Mouse (Mus musculus): ENCODE measurements around the gene Pla2g15. TPM values are rescaled to one million over a fixed set of nuclear protein-coding genes. Genes with fewer than 3 reads are reported as not detected.

Gene Pla2g15
- polyA plus RNA-seq, 2 experiments: 2.5 to 2.8 TPM

DNA sequence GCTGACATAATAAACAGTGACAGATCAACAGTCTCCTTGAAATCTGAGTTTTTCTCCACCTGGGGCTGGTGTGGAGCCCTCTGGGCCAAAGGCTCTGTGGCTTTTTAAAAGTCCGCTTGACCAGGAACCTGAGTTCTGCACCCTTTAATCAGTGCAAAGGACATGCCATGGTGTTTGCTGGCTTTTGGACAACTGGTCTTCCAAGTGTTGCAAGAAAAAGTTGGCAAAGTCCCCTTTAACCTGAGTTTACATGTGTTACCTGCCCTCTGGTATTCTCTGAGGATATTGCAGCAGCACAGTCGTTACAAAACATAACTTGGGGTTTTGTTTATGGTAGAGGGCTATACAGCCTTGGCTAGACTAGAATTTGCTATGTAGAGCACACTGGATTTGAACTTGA lies 19.7 kb upstream of the Pla2g15 start:
- ATAC-seq (ENCODE audit: insufficient read depth) (no peak), DNase-seq (ENCODE audit: low read depth in 3 of 3, low spot score in 3 of 3) (no peak)
- Histone ChIP-seq H3K9me3 (ENCODE audit: control insufficient read depth, low read length) (no peaks in the 10 kb centered on the region), H3K4me1 (replicated peaks; ENCODE audit: control insufficient read depth in 2 of 2, insufficient read depth in 2 of 2, low read length in 1 of 2) (no peaks in the 10 kb centered on the region; a peak in 1 of 4 replicates), H3K4me3 (ENCODE audit: insufficient read depth in 1 of 2, low read depth in 2 of 2, low read length in 2 of 2) (no peak overlapping the region), H3K27me3 (ENCODE audit: control insufficient read depth, insufficient read depth, low read length) (peaks cover 14% of the 10 kb centered on the region), H3K27ac (no peak overlapping the region), H3K36me3 (replicated peaks; ENCODE audit: control insufficient read depth, insufficient read depth, low read depth) (peaks cover 26% of the 10 kb centered on the region; the same call in 1 of the 2 replicates), H3K4me2 (ENCODE audit: low read depth) (no peak overlapping the region), H3K9ac (replicated peaks) (no peak overlapping the region)
- no peak for TF ChIP-seq CTCF (IDR thresholded peaks at IDR 0.05; ENCODE audit: low read depth)
- no peak for TF ChIP-seq EP300 (IDR thresholded peaks at IDR 0.05; ENCODE audit: low read depth)
- 57% methylated on average over 2 of the region's 2 CpGs for WGBS (ENCODE audit: insufficient replicate concordance)

DNA sequence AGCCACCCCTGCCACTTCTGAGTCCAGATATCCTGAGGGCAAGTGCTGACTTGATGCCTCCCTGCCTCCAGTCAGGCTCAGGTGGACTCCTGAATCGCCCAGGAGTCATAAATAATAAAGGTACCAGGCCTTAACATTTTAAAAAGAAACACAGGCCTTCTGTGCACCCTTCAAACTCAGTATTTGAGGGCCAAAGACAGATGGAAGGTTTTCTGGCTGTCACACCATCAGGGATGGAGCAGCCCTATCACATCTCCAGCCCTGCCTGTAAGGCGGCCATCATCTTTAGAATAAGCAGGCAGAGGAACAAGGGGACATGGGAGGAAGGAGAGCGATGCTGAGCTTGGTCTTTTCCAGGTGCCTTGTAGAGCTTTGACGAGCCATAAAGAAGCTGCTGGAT lies 19.2 kb upstream of the Pla2g15 start:
- Histone ChIP-seq H3K36me3 (replicated peaks; ENCODE audit: control insufficient read depth, insufficient read depth, low read depth) (peaks cover 26% of the 10 kb centered on the region; the same call in 1 of the 2 replicates), H3K9me3 (ENCODE audit: control insufficient read depth, low read length) (no peaks in the 10 kb centered on the region), H3K4me1 (replicated peaks; ENCODE audit: control insufficient read depth in 2 of 2, insufficient read depth in 2 of 2, low read length in 1 of 2) (no peaks in the 10 kb centered on the region; a peak in 1 of 4 replicates), H3K4me3 (ENCODE audit: insufficient read depth in 1 of 2, low read depth in 2 of 2, low read length in 2 of 2) (no peak overlapping the region), H3K27ac (no peak overlapping the region), H3K27me3 (ENCODE audit: control insufficient read depth, insufficient read depth, low read length) (peaks cover 20% of the 10 kb centered on the region), H3K9ac (replicated peaks) (no peak overlapping the region), H3K4me2 (ENCODE audit: low read depth) (no peak overlapping the region)
- DNase-seq (ENCODE audit: low read depth in 3 of 3, low spot score in 3 of 3): no peak
- ATAC-seq (ENCODE audit: insufficient read depth): no peak
- TF ChIP-seq CTCF (IDR thresholded peaks at IDR 0.05; ENCODE audit: low read depth): no peak
- TF ChIP-seq EP300 (IDR thresholded peaks at IDR 0.05; ENCODE audit: low read depth): no peak
- WGBS (ENCODE audit: insufficient replicate concordance): 66% methylated on average over 4 of the region's 4 CpGs

DNA sequence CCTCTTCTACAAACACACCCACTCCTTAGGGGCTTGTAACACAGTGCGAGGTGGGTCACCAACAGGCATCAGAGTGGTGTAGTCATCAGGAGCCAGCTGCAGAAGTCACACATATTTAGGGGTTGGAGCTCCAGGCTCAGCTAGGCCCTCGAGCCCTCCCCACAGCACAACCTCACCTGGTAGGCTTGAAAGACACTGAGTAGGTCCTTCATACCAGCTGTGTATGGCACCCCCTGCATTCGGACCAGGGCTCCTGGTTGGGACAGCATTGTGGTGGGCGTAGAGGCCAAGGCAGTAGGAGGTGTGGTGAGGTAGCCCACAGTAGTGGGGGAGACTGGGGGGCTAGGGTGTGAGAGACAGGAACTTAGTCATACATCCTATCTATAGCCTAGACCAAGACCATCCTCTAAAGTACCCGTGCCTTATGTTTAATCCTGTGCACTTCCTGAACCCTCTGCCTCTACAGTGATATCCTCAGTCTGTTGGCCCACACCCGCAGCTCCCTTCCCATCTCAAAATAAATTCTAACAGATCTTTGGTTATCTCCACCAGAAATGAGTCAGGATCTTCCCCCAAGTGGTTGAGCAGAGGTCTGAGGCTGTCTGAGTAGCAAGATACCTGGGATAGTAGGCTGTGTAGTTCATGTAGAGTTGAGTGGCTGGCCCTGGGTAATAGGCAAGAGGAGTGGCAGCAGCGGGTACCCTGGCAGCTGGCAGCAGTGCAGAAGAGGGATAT lies 18.5 kb upstream of the Pla2g15 start:
- Histone ChIP-seq H3K27me3 (ENCODE audit: control insufficient read depth, insufficient read depth, low read length) (peaks cover 26% of the 10 kb centered on the region), H3K27ac (no peak overlapping the region), H3K4me2 (ENCODE audit: low read depth) (no peak overlapping the region), H3K4me3 (ENCODE audit: insufficient read depth in 1 of 2, low read depth in 2 of 2, low read length in 2 of 2) (no peak overlapping the region), H3K36me3 (replicated peaks; ENCODE audit: control insufficient read depth, insufficient read depth, low read depth) (peaks cover 26% of the 10 kb centered on the region; the same call in 1 of the 2 replicates), H3K4me1 (replicated peaks; ENCODE audit: control insufficient read depth in 2 of 2, insufficient read depth in 2 of 2, low read length in 1 of 2) (no peaks in the 10 kb centered on the region; a peak in 1 of 4 replicates), H3K9me3 (ENCODE audit: control insufficient read depth, low read length) (no peaks in the 10 kb centered on the region), H3K9ac (replicated peaks) (no peak overlapping the region)
- DNase-seq (ENCODE audit: low read depth in 3 of 3, low spot score in 3 of 3) (no peak), ATAC-seq (ENCODE audit: insufficient read depth) (no peak)
- 33% methylated on average over 7 of the region's 7 CpGs for WGBS (ENCODE audit: insufficient replicate concordance)
- no peak for TF ChIP-seq CTCF (IDR thresholded peaks at IDR 0.05; ENCODE audit: low read depth)
- TF ChIP-seq EP300 (IDR thresholded peaks at IDR 0.05; ENCODE audit: low read depth): 0 out of 2 replicates have a peak, but pooled peaks have one; percentile 18

DNA sequence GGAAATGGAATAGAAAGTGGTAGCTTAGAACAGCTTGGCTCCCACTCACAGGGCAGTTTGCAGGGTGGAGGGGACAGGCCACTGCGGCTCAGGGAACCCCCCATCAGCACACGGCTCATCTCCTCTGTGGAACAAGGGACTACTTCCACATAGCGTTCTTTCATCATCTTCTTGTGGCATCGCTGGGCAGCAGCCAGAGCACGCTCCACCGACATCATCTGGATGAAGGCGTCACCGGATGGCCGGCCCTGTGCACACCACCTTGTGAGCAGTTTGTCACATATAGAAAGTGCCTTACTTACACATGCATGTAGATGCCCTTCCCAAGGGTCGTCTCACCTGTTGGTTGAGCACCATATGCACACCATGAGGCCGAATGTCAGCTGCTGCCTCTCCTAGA lies 17.8 kb upstream of the Pla2g15 start:
- Histone ChIP-seq H3K4me3 (ENCODE audit: insufficient read depth in 1 of 2, low read depth in 2 of 2, low read length in 2 of 2) (no peak overlapping the region), H3K4me2 (ENCODE audit: low read depth) (no peak overlapping the region), H3K27ac (no peak overlapping the region), H3K4me1 (replicated peaks; ENCODE audit: control insufficient read depth in 2 of 2, insufficient read depth in 2 of 2, low read length in 1 of 2) (no peaks in the 10 kb centered on the region; a peak in 1 of 4 replicates), H3K27me3 (ENCODE audit: control insufficient read depth, insufficient read depth, low read length) (peaks cover 33% of the 10 kb centered on the region), H3K36me3 (replicated peaks; ENCODE audit: control insufficient read depth, insufficient read depth, low read depth) (peaks cover 23% of the 10 kb centered on the region; the same call in 1 of the 2 replicates), H3K9ac (replicated peaks) (no peak overlapping the region), H3K9me3 (ENCODE audit: control insufficient read depth, low read length) (no peaks in the 10 kb centered on the region)
- DNase-seq (ENCODE audit: low read depth in 3 of 3, low spot score in 3 of 3) (no peak), ATAC-seq (ENCODE audit: insufficient read depth) (no peak)
- TF ChIP-seq EP300 (IDR thresholded peaks at IDR 0.05; ENCODE audit: low read depth) (no peak), CTCF (IDR thresholded peaks at IDR 0.05; ENCODE audit: low read depth) (no peak)
- 83% methylated on average over 11 of the region's 11 CpGs for WGBS (ENCODE audit: insufficient replicate concordance)

DNA sequence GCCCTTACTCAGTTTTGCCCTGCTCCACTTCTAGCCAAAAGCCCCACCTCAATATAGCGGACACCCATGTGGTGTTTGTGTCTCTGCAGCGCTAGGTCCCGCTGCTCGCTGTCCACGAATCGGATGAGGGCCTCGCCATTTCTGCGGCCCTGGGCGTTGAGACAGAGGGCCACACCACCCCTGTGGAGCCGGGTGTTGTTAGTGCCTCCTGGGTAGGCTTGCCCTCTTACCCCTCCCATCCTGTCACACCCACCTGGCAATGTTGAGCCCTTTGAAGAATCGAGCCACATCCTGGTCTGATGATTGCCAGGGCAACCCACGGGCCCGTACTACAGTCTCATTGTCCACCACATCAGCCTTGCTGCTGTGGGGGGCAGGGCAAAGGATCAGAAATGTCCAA lies 16.7 kb upstream of the Pla2g15 start:
- Histone ChIP-seq H3K9ac (replicated peaks) (no peak overlapping the region), H3K36me3 (replicated peaks; ENCODE audit: control insufficient read depth, insufficient read depth, low read depth) (peaks cover 16% of the 10 kb centered on the region; the same call in 1 of the 2 replicates), H3K4me2 (ENCODE audit: low read depth) (no peak overlapping the region), H3K27ac (no peak overlapping the region), H3K9me3 (ENCODE audit: control insufficient read depth, low read length) (no peaks in the 10 kb centered on the region), H3K4me3 (ENCODE audit: insufficient read depth in 1 of 2, low read depth in 2 of 2, low read length in 2 of 2) (no peak overlapping the region), H3K27me3 (ENCODE audit: control insufficient read depth, insufficient read depth, low read length) (peaks cover 45% of the 10 kb centered on the region), H3K4me1 (replicated peaks; ENCODE audit: control insufficient read depth in 2 of 2, insufficient read depth in 2 of 2, low read length in 1 of 2) (no peaks in the 10 kb centered on the region; a peak in 1 of 4 replicates)
- 69% methylated on average over 13 of the region's 13 CpGs for WGBS (ENCODE audit: insufficient replicate concordance)
- ATAC-seq (ENCODE audit: insufficient read depth): no peak
- no peak for TF ChIP-seq CTCF (IDR thresholded peaks at IDR 0.05; ENCODE audit: low read depth)
- no peak for TF ChIP-seq EP300 (IDR thresholded peaks at IDR 0.05; ENCODE audit: low read depth)
- DNase-seq (ENCODE audit: low read depth in 3 of 3, low spot score in 3 of 3): no peak
